Mouse (Mus musculus): ENCODE measurements at regions not wholly inside any gene's neighbourhood (a gene's known extent, or its start where the extent isn't known, plus 50 kb on each side); places are given as distances from the start of the nearest gene placed in this dataset.

- no peak for TF ChIP-seq POLR2AphosphoS2 (IDR thresholded peaks at IDR 0.05; ENCODE audit: low read depth, low read length)
- no peak for TF ChIP-seq ZKSCAN1 (IDR thresholded peaks at IDR 0.05; ENCODE audit: borderline replicate concordance, low read depth, low read length)
- TF ChIP-seq CHD2 (IDR thresholded peaks at IDR 0.05; ENCODE audit: low read length): no peak
- TF ChIP-seq MAX (IDR thresholded peaks at IDR 0.05; ENCODE audit: low read length): no peak
- no peak for TF ChIP-seq RCOR1 (conservative IDR thresholded peaks at IDR 0.05; ENCODE audit: low read depth, low read length)
- TF ChIP-seq CTCF (conservative IDR thresholded peaks at IDR 0.05 in 1 of 2, IDR thresholded peaks at IDR 0.05 in 1 of 2; ENCODE audit: low read depth in 2 of 2, low read length in 2 of 2): no peak
- TF ChIP-seq JUND (conservative IDR thresholded peaks at IDR 0.05; ENCODE audit: low read depth, low read length): no peak
- no peak for TF ChIP-seq ZC3H11A (IDR thresholded peaks at IDR 0.05; ENCODE audit: low read depth, low read length)
- TF ChIP-seq TCF12 (IDR thresholded peaks at IDR 0.05; ENCODE audit: low read depth, low read length): no peak
- no peak for TF ChIP-seq UBTF (IDR thresholded peaks at IDR 0.05; ENCODE audit: low read depth, low read length)
- no peak for TF ChIP-seq ZMIZ1 (IDR thresholded peaks at IDR 0.05; ENCODE audit: low read depth, low read length)
- no peak for TF ChIP-seq POLR2A (IDR thresholded peaks at IDR 0.05; ENCODE audit: low read depth, low read length)
- no peak for TF ChIP-seq HCFC1 (IDR thresholded peaks at IDR 0.05; ENCODE audit: low read depth, low read length)
These were observed 127.7 kb downstream of the Lnpk start for GRCm38 (mm10) chr2:74451578-74451977.
